Mouse (Mus musculus) CH12.LX (cell line): ENCODE data around the gene Cntn2.

ENCODE experiments used
- CTCF ChIP-seq, 2 experiments: IDR thresholded peaks in 1 of 2; conservative IDR thresholded peaks in 1 of 2; 2 replicates each; pipeline ENCODE4 v1.5.1; 2011 to 2012; ENCODE audit warnings: low read depth in 2 of 2, low read length in 2 of 2, improper control_type of control experiment in 1 of 2, inconsistent platforms in 1 of 2, mild to moderate bottlenecking in 1 of 2, moderate library complexity in 1 of 2
- JUN ChIP-seq: IDR thresholded peaks from 2 replicates; pipeline ENCODE4 v1.6.1; 2011; ENCODE audit warnings: low read depth, mild to moderate bottlenecking, low read length, improper control_type of control experiment, moderate library complexity; ENCODE audit not compliant: insufficient read depth
- MXI1 ChIP-seq: IDR thresholded peaks from 2 replicates; pipeline ENCODE4 v1.6.1; 2011; ENCODE audit warnings: mild to moderate bottlenecking, low read depth, low read length, improper control_type of control experiment

DNA sequence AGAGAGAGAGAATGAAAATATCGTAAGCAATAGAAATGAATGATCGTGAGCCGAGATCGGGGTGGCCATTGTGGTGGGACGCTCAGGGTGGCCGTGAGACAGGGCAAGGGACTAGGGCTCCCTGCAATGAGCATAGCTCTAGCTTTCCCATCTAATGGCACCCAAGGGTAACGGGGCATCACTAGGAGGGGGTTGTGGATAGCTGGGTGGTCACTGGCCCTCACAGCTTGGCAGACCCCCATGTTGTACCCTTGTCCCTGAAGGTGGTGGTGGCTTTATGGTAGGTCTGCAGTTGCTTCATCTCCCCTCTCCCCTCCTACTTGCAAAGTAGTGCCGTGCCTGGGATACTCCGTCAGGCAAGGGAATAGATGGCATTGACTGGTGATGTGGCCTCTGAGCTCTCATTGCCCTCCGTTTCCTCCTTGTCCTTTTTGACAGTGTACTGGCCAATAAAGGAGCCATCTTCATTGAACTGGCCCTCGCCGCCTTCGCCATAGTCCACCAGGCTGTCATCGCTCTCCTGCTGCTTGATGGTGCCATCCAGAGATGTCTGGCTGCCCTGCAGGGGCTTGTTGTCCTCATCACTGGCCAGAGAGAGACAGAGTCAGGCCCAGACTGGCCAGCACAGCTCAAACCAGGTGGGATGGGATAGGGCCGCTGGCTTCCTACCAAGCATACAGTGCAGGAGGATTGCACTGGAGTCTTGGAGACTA lies 27.2 kb upstream of the Cntn2 start:
- TF ChIP-seq CTCF (conservative IDR thresholded peaks at IDR 0.05 in 1 of 2, IDR thresholded peaks at IDR 0.05 in 1 of 2; ENCODE audit: low read depth in 2 of 2, low read length in 2 of 2) (no peak), MXI1 (no peak), JUN (no peak)
